Mouse (Mus musculus): ENCODE data around the gene Chml. TPM values are rescaled to one million over a fixed set of nuclear protein-coding genes. Genes with fewer than 3 reads are reported as not detected.

The Chml gene
- 0.80 and 0.97 TPM in 2 replicates for polyA plus RNA-seq (2015; fragmentation: Nextera tagmentation; extraction: Ambion mirVana)

DNA sequence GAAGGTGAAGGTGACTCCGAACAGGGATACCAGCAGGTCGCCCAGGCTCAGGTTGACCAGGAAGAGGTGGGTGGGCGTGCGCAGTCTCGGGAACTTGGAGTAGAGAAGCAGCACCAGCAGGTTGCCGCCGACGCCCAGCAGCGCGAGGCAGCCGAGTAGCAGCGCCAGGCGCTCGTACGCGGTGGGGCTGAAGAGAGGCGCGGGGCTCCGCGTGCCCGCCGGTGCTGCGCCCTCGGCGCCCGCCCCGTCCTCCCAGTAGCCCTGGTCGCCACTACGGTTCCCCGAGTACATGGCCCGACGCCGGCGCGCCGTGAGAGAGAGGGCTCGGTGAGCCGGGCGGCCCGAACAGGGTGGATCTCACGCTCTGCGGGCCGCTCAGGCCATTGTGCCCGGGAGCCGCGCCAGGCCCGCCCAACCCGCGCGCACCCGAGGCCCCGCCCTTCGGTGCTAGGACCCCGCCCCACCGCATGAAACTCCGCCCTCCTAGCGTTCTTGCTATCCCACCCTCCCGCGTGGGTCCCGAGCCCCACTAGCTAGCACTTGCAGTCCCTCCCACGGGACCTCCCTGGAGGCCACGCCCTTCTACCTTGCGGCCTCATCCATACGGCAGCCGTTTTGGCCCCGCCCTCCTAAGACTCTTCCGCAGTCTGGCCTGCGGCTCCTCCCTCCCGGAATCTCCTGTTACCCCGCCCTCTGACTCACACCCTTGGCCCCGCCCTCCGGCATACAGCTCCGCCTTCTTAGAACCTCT is at the start of gene Chml, which contains the start of gene Opn3:
Gene Chml, minus strand, starts transcription at position 656 of the 751 bp plus-strand sequence.
Gene Opn3, minus strand, starts transcription at position 531 of the 751 bp plus-strand sequence.

DNA sequence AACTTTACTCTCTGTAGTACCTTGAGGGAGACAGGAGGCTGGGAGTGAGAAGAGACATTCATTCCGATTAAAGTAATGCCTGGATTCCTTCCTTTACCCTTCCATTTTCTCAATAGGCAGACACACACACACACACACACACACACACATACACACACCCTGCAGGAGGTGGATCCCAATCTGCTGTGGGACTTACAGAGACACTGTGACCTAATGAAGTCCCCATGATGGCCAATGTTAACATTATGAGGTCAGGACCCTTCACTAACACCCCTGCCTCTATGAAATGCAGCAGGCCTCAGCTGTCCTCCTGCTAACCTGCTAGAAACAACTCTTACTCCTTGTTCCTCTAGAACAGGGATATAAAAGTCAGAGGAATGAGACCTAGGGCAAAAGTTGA is 5.6 kb upstream of the Chml start, which contains the start of gene Wdr64:
Gene Wdr64, plus strand, starts transcription at position 301 of the 400 bp plus-strand sequence.

Other genes starting within 250 kb of the Chml start
- 0.13 and 0.23 TPM in 2 replicates for gene Rgs7, start 200.4 kb downstream of the Chml start, polyA plus RNA-seq (2015; fragmentation: Nextera tagmentation; extraction: Ambion mirVana)
- gene Kmo, start 72.5 kb downstream of the Chml start, polyA plus RNA-seq (2015; fragmentation: Nextera tagmentation; extraction: Ambion mirVana): 1.3 and 1.4 TPM in 2 replicates
- 57.8 and 64.1 TPM in 2 replicates for gene Fh1, start 67.3 kb downstream of the Chml start, polyA plus RNA-seq (2015; fragmentation: Nextera tagmentation; extraction: Ambion mirVana)
- 1.6 and 1.9 TPM in 2 replicates for gene Opn3, start 125 bp downstream of the Chml start, polyA plus RNA-seq (2015; fragmentation: Nextera tagmentation; extraction: Ambion mirVana)
- not detected in 2 replicates for gene Wdr64, start 5.7 kb upstream of the Chml start, polyA plus RNA-seq (2015; fragmentation: Nextera tagmentation; extraction: Ambion mirVana)
- 41.9 and 50.7 TPM in 2 replicates for gene Exo1, start 187.7 kb upstream of the Chml start, polyA plus RNA-seq (2015; fragmentation: Nextera tagmentation; extraction: Ambion mirVana)
- gene Gm38100, start 227.4 kb upstream of the Chml start, polyA plus RNA-seq (2015; fragmentation: Nextera tagmentation; extraction: Ambion mirVana): not detected in 2 replicates

Measured in spleen, postnatal 0 days (tissue).